ENCODE assay signal across 9 mouse cellular contexts in genomic region chr12:104419136-104419462, GRCm38 (mm10). TPM values are rescaled to one million over a fixed set of nuclear protein-coding genes. Genes with fewer than 3 reads are reported as not detected.
A peak's percentile ranks its signal among the peaks of the same experiment; 100 is the strongest.
DNase-seq lines count a peak whose midpoint lies in the region; ATAC-seq and TF ChIP-seq lines count a peak whose summit lies in the region.
"Had no signal": no experiment of that assay in that cellular context is flagged by ENCODE, and none has a peak within 500 bp of the region (broad histone marks: within the 10 kb centered on the region; RNA-seq: fewer than 3 reads in every experiment).

No protein-coding gene starts in this region.

- no peak for ATAC-seq in lung, postnatal 0 days

- H3K4me2 ChIP-seq in lung, postnatal 0 days (replicated peaks; ENCODE audit: low read depth, low read length) = no peak overlapping the region

- no peak overlapping the region for H3K9ac ChIP-seq in lung, postnatal 0 days (replicated peaks; ENCODE audit: low read depth)
- H3K9ac ChIP-seq: limb, embryonic 15.5 days had no signal

- no peaks in the 10 kb centered on the region for H3K27me3 ChIP-seq in lung, postnatal 0 days (replicated peaks; ENCODE audit: insufficient read depth, low read length)
- H3K27me3 ChIP-seq: limb, embryonic 15.5 days had no signal

- WGBS in lung, postnatal 0 days = 9% methylated on average over 2 of the region's 2 CpGs

- no peak for TF ChIP-seq EP300 in lung, postnatal 0 days (IDR thresholded peaks at IDR 0.05)

- H3K9me3 ChIP-seq in lung, postnatal 0 days (ENCODE audit: low read length) = no peaks in the 10 kb centered on the region
- H3K9me3 ChIP-seq: limb, embryonic 15.5 days had no signal

- H3K36me3 ChIP-seq in lung, postnatal 0 days (ENCODE audit: insufficient read depth, low read length) = no peaks in the 10 kb centered on the region
- H3K36me3 ChIP-seq: limb, embryonic 15.5 days had no signal

- no peak overlapping the region for H3K4me3 ChIP-seq in lung, postnatal 0 days (ENCODE audit: low read depth, low read length)

- peak; percentile 70 for TF ChIP-seq CTCF in lung, postnatal 0 days (IDR thresholded peaks at IDR 0.05)

- no peak for DNase-seq in lung, postnatal 0 days (ENCODE audit: low spot score)
- no peak for DNase-seq in lung, postnatal 4 days
- peak; percentile 45 for DNase-seq in embryo, embryonic 11 days
- peak; percentile 63 for DNase-seq in induced T-regulatory cell, adult 2 months (ENCODE audit: low read depth)
- peak; percentile 24 for DNase-seq in thymus, postnatal 0 days (ENCODE audit: low spot score)
- DNase-seq in right cerebral cortex, adult 2 months (ENCODE audit: low spot score in 2 of 2) = no peak
- no peak for DNase-seq in gastrocnemius, postnatal 14 days
- no peak for DNase-seq in lung, postnatal 25 days (ENCODE audit: low spot score)

- H3K4me1 ChIP-seq in lung, postnatal 0 days (ENCODE audit: insufficient read depth, low read depth, low read length) = no peaks in the 10 kb centered on the region

- intact Hi-C loops in gastrocnemius, postnatal 14 days (cut with DNase I; ENCODE audit: low total_unique reads) = loop anchor here (10.0 kb wide), 1 partner anchor 344 kb away; no protein-coding TSS in a partner anchor

- H3K27ac ChIP-seq in lung, postnatal 0 days (ENCODE audit: low read length) = no peak overlapping the region
- H3K27ac ChIP-seq: limb, embryonic 15.5 days had no signal

RNA-seq across cellular contexts. Expression of gene Serpina3n, which starts 12.6 kb away (rescaled TPM):
- 7.9 and 12.1 TPM in 2 replicates for polyA plus RNA-seq in lung, postnatal 0 days (2015; fragmentation: Nextera tagmentation; extraction: Ambion mirVana)
- polyA plus RNA-seq in thymus, postnatal 0 days (2015; fragmentation: Nextera tagmentation; extraction: Ambion mirVana) = 2.0 and 2.3 TPM in 2 replicates
- 1 to 10 TPM; 1.5 to 2.5 TPM for total RNA-seq in gastrocnemius, postnatal 14 days (2021)

RNA-seq across cellular contexts. Expression of gene Gsc, which starts 54.0 kb away (rescaled TPM):
- polyA plus RNA-seq in lung, postnatal 0 days (2015; fragmentation: Nextera tagmentation; extraction: Ambion mirVana) = not detected in 2 replicates
- 0.13 and 0.21 TPM in 2 replicates for polyA plus RNA-seq in thymus, postnatal 0 days (2015; fragmentation: Nextera tagmentation; extraction: Ambion mirVana)
- total RNA-seq in gastrocnemius, postnatal 14 days (2021) = under 1 TPM; 0.16 to 0.29 TPM

Comparison
In these comparisons a context has a peak if more than half of its experiments do, and no peak if none do; other contexts are left out.
1. DNase-seq: peak in embryo, embryonic 11 days (single experiment), induced T-regulatory cell, adult 2 months (single experiment) and thymus, postnatal 0 days (single experiment); none in lung, postnatal 0 days (single experiment), lung, postnatal 4 days (0 of 2), right cerebral cortex, adult 2 months (0 of 2), gastrocnemius, postnatal 14 days (single experiment) and lung, postnatal 25 days (single experiment).